Mouse (Mus musculus): ENCODE measurements around the gene Mal.

- no peak for TF ChIP-seq POLR2A (IDR thresholded peaks at IDR 0.05; ENCODE audit: insufficient read length, low read depth)
- no peak for TF ChIP-seq E2F4 (IDR thresholded peaks at IDR 0.05; ENCODE audit: insufficient read depth)
- no peak for TF ChIP-seq MYOD1 (IDR thresholded peaks at IDR 0.05; ENCODE audit: control insufficient read depth in 1 of 3, insufficient read length in 2 of 3, low read depth in 2 of 3)
- no peak for TF ChIP-seq USF1 (IDR thresholded peaks at IDR 0.05; ENCODE audit: low read depth)
- no peak for TF ChIP-seq TCF12 (IDR thresholded peaks at IDR 0.05; ENCODE audit: insufficient read depth, poor library complexity, severe bottlenecking)
- TF ChIP-seq POLR2AphosphoS2 (IDR thresholded peaks at IDR 0.05; ENCODE audit: insufficient read length, low read depth), result no peak
- TF ChIP-seq SRF (IDR thresholded peaks at IDR 0.05; ENCODE audit: control insufficient read depth, insufficient read length, low read depth), result no peak
- no peak for TF ChIP-seq REST (IDR thresholded peaks at IDR 0.05; ENCODE audit: insufficient read depth, insufficient read length)
- TF ChIP-seq MAX (IDR thresholded peaks at IDR 0.05; ENCODE audit: low read depth), result no peak
- TF ChIP-seq MYOG (IDR thresholded peaks at IDR 0.05; ENCODE audit: control insufficient read depth in 1 of 3, insufficient read depth in 1 of 3, insufficient read length in 2 of 3, low read depth in 2 of 3), result no peak
- TF ChIP-seq CEBPB (IDR thresholded peaks at IDR 0.05; ENCODE audit: insufficient read depth, poor library complexity, severe bottlenecking), result no peak
Observed at GRCm38 (mm10) chr2:127705267-127705666, 48.8 kb upstream of the Mal start.
